Mouse (Mus musculus): Measurements from ENCODE around the gene Lrrc26. TPM values are rescaled to one million over a fixed set of nuclear protein-coding genes. Genes with fewer than 3 reads are reported as not detected.

Gene Lrrc26
- total and polyA plus RNA-seq, 2 experiments from 2014 or later = 0.26 TPM; not detected in 1

DNA sequence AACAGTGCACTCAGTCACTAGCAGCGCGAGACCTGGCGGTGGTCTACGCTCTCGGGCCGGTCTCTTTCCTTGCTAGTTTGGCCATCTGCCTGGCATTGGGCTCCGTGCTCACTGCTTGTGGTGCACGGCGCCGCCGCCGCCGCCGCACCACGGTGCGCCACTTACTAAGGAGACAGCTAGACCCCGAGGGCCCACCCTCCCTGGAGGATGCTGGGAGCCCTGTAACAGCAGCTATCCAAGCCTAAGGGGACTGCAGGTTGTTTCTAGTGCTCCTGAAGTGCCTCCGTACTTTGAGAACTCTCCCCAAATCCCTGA is 1.1 kb downstream of the Lrrc26 start:
- ATAC-seq (ENCODE audit: low FRiP score) = no peak
- Histone ChIP-seq H3K36me3 (ENCODE audit: insufficient read depth, low read length) (peaks cover 29% of the 10 kb centered on the region), H3K9me3 (ENCODE audit: low read length) (no peaks in the 10 kb centered on the region), H3K4me1 (ENCODE audit: insufficient read depth, low read length) (peaks cover 11% of the 10 kb centered on the region; the same call in 1 of the 2 replicates), H3K27ac (ENCODE audit: low read depth, low read length) (no peak overlapping the region), H3K27me3 (ENCODE audit: insufficient read depth, low read length) (peaks cover 45% of the 10 kb centered on the region), H3K4me3 (ENCODE audit: low read depth, low read length) (peak overlapping the region; percentile 18), H3K9ac (replicated peaks; ENCODE audit: low read length, poor library complexity, severe bottlenecking) (peak overlapping the region; percentile 29; the same call in 1 of the 2 replicates), H3K4me2 (ENCODE audit: low read depth, low read length, poor library complexity, severe bottlenecking) (peak overlapping the region; percentile 50)
- 0% methylated on average over 18 of the region's 18 CpGs for WGBS
- no peak for TF ChIP-seq CTCF (IDR thresholded peaks at IDR 0.05)
- peak; percentile 49 for DNase-seq (ENCODE audit: low spot score)

GRCm38 (mm10) chr2:25291184-25292053 is 1.7 kb downstream of the Lrrc26 start:
- H3K4me3 ChIP-seq (ENCODE audit: low read depth, low read length) = peak overlapping the region; percentile 18
- WGBS = 11% methylated on average over 31 of the region's 32 CpGs
- H3K4me1 ChIP-seq (ENCODE audit: insufficient read depth, low read length) = peaks cover 11% of the 10 kb centered on the region; the same call in 1 of the 2 replicates
- peaks cover 34% of the 10 kb centered on the region for H3K36me3 ChIP-seq (ENCODE audit: insufficient read depth, low read length)
- peak overlapping the region; percentile 50 for H3K4me2 ChIP-seq (ENCODE audit: low read depth, low read length, poor library complexity, severe bottlenecking)
- no peaks in the 10 kb centered on the region for H3K9me3 ChIP-seq (ENCODE audit: low read length)
- TF ChIP-seq CTCF (IDR thresholded peaks at IDR 0.05) = no peak
- no peak; the same call in 1 of the 2 replicates for ATAC-seq (ENCODE audit: low FRiP score)
- H3K27me3 ChIP-seq (ENCODE audit: insufficient read depth, low read length) = peaks cover 45% of the 10 kb centered on the region
- no peak for DNase-seq (ENCODE audit: low spot score)
- H3K9ac ChIP-seq (replicated peaks; ENCODE audit: low read length, poor library complexity, severe bottlenecking) = peak overlapping the region; percentile 29; the same call in 1 of the 2 replicates
- no peak overlapping the region for H3K27ac ChIP-seq (ENCODE audit: low read depth, low read length)

GRCm38 (mm10) chr2:25292054-25292544 is 2.4 kb downstream of the Lrrc26 start:
- H3K9ac ChIP-seq (replicated peaks; ENCODE audit: low read length, poor library complexity, severe bottlenecking) = 0 out of 2 replicates have a peak overlapping the region, but pooled peaks have one; percentile 9

DNA sequence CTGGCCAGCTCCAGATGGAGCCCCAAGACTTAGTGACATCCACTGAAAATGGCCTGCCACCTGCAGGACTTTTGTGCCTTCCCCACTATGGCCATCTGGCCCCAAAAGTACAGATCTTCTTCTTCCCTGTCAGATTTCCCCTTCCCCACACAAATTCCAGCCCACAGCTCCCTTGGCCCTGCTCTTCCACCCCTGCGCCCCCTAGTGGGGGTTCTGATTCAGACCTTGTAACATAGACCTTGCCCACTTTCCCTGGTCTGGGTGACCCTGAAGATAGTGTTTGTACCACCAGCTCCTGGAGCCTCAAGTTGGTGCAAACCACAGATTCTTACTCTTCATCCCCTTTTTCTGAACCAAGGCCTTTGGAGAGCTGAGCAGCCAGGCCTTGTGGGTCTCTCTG is 3.1 kb downstream of the Lrrc26 start:
- Histone ChIP-seq H3K27ac (ENCODE audit: low read depth, low read length) (no peak overlapping the region), H3K4me1 (ENCODE audit: insufficient read depth, low read length) (peaks cover 11% of the 10 kb centered on the region; the same call in 1 of the 2 replicates), H3K27me3 (ENCODE audit: insufficient read depth, low read length) (peaks cover 45% of the 10 kb centered on the region), H3K36me3 (ENCODE audit: insufficient read depth, low read length) (peaks cover 45% of the 10 kb centered on the region), H3K9ac (replicated peaks; ENCODE audit: low read length, poor library complexity, severe bottlenecking) (no peak overlapping the region), H3K4me2 (ENCODE audit: low read depth, low read length, poor library complexity, severe bottlenecking) (no peak overlapping the region), H3K9me3 (ENCODE audit: low read length) (no peaks in the 10 kb centered on the region), H3K4me3 (ENCODE audit: low read depth, low read length) (no peak overlapping the region)
- WGBS = 0% methylated on average over 1 of the region's 1 CpGs
- TF ChIP-seq CTCF (IDR thresholded peaks at IDR 0.05) = peak; percentile 84
- ATAC-seq (ENCODE audit: low FRiP score) (no peak), DNase-seq (ENCODE audit: low spot score) (peak; percentile 62)

More at GRCm38 (mm10) chr2:25292054-25292544, 2.4 kb downstream of the Lrrc26 start:
- DNase-seq (ENCODE audit: low spot score) = no peak
- Histone ChIP-seq H3K4me2 (ENCODE audit: low read depth, low read length, poor library complexity, severe bottlenecking) (peak overlapping the region; percentile 28; the same call in 1 of the 2 replicates), H3K4me3 (ENCODE audit: low read depth, low read length) (no peak overlapping the region), H3K36me3 (ENCODE audit: insufficient read depth, low read length) (peaks cover 40% of the 10 kb centered on the region), H3K4me1 (ENCODE audit: insufficient read depth, low read length) (peaks cover 11% of the 10 kb centered on the region; the same call in 1 of the 2 replicates), H3K27ac (ENCODE audit: low read depth, low read length) (no peak overlapping the region), H3K27me3 (ENCODE audit: insufficient read depth, low read length) (peaks cover 45% of the 10 kb centered on the region), H3K9me3 (ENCODE audit: low read length) (no peaks in the 10 kb centered on the region)
- 11% methylated on average over 37 of the region's 43 CpGs for WGBS
- no peak for ATAC-seq (ENCODE audit: low FRiP score)
- no peak for TF ChIP-seq CTCF (IDR thresholded peaks at IDR 0.05)

- H3K9me3 ChIP-seq (ENCODE audit: low read length) = no peaks in the 10 kb centered on the region
- 79% methylated on average over 9 of the region's 9 CpGs for WGBS
- DNase-seq (ENCODE audit: low spot score) (no peak), ATAC-seq (ENCODE audit: low FRiP score) (no peak)
- H3K4me2 ChIP-seq (ENCODE audit: low read depth, low read length, poor library complexity, severe bottlenecking) = no peak overlapping the region
- peaks cover 45% of the 10 kb centered on the region for H3K27me3 ChIP-seq (ENCODE audit: insufficient read depth, low read length)
- no peak overlapping the region for H3K4me3 ChIP-seq (ENCODE audit: low read depth, low read length)
- peaks cover 52% of the 10 kb centered on the region for H3K36me3 ChIP-seq (ENCODE audit: insufficient read depth, low read length)
- H3K9ac ChIP-seq (replicated peaks; ENCODE audit: low read length, poor library complexity, severe bottlenecking) = no peak overlapping the region
- no peak for TF ChIP-seq CTCF (IDR thresholded peaks at IDR 0.05)
- peaks cover 11% of the 10 kb centered on the region; the same call in 1 of the 2 replicates for H3K4me1 ChIP-seq (ENCODE audit: insufficient read depth, low read length)
- H3K27ac ChIP-seq (ENCODE audit: low read depth, low read length) = no peak overlapping the region
Observed at GRCm38 (mm10) chr2:25293706-25294105, 4.0 kb downstream of the Lrrc26 start.

GRCm38 (mm10) chr2:25297093-25297492 is 7.4 kb downstream of the Lrrc26 start:
- Histone ChIP-seq H3K4me2 (ENCODE audit: low read depth, low read length, poor library complexity, severe bottlenecking) (no peak overlapping the region), H3K36me3 (ENCODE audit: insufficient read depth, low read length) (peaks cover 49% of the 10 kb centered on the region), H3K27ac (ENCODE audit: low read depth, low read length) (no peak overlapping the region), H3K4me3 (ENCODE audit: low read depth, low read length) (no peak overlapping the region), H3K4me1 (ENCODE audit: insufficient read depth, low read length) (no peaks in the 10 kb centered on the region), H3K9ac (replicated peaks; ENCODE audit: low read length, poor library complexity, severe bottlenecking) (no peak overlapping the region), H3K9me3 (ENCODE audit: low read length) (no peaks in the 10 kb centered on the region), H3K27me3 (ENCODE audit: insufficient read depth, low read length) (peaks cover 20% of the 10 kb centered on the region)
- 76% methylated on average over 8 of the region's 8 CpGs for WGBS
- DNase-seq (ENCODE audit: low spot score) (no peak), ATAC-seq (ENCODE audit: low FRiP score) (no peak)
- no peak for TF ChIP-seq CTCF (IDR thresholded peaks at IDR 0.05)

Data from midbrain, postnatal 0 days (tissue).